Mouse (Mus musculus): Measurements from ENCODE around the gene Olfr617. TPM values are rescaled to one million over a fixed set of nuclear protein-coding genes. Genes with fewer than 3 reads are reported as not detected.

Olfr617 gene
- not detected for polyA plus RNA-seq (2017; shearing (Covaris generic))

DNA sequence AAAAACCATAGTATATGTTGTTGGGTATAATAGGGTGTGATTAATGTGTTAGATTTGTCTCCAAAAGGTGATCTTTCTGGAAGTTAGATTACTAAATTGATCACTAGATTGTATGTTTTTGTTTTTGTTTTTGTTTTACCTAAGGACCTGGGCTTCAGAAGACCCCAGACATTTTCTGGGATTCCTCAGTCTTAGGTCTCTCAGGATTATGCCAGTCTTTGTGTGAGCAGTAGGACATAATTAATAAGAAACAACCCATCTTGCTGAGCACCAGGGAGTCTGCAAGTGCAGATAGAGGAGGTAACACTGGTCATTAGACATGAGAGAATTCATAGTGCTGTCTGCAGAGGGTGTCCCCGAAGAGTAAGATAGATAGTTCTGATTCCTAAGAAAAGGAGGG, at the start of gene Olfr617:
Olfr617 (plus strand) TSS at position 301 of the 400 bp plus-strand sequence.

DNA sequence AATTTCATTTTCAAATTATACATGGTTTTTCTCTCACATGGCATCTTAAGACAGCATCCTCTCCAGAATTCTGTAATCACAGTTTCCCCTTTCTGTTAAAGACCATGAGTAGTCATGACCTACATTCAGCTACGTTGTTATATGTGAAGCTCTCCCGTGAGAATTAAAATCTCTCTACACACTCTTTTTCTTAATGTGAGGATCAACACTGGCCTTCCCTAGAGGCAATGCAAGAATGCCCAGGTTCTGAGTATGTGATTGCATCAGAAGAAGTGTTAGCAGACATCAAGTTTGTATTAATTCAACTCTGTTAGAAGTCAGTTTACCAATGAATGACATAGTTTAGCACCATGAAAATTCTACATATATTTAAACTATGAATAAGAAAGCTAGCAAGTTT, 30.2 kb upstream of the Olfr617 start, which contains the start of gene Olfr612:
Olfr612 (minus strand) TSS at position 101 of the 400 bp plus-strand sequence.

DNA sequence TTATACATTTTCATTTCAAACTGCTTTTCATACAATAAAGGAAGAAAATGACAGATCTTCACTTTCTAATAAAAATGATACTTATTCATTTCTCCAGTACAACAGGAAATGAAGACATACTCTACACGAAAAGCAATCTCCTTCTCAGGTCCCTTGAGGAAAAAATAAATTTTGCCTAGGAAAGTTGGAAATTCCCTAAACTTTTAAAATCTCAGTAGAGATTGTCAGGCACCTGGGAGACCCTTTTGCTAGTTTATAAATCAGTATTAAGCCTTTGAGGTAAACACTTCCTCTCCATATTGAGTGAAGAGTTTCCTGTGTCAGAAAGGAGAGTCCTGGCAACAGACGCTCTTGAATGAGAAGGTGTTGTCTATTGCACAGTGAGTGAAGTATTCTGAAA, 25.1 kb upstream of the Olfr617 start, which contains the start of gene Olfr613:
Olfr613 (plus strand) TSS at position 301 of the 400 bp plus-strand sequence.

DNA sequence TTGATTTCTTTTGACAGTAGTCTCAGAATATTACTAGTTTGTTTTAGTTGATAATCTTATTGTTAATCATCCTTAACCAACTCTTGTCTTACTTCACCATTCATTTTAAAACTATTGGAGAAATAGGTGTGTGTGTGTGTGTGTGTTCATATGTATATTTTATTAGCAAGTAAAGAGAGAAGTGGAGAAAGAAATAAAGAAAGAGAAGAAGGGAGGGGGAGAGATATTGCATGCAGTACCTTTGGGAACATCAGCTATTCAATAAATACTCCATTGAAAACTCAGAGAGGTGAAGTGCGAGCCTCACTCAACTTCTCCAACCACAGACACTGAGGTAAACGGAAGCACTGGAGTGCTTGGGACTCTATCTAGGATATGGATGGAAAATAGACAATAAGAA, 17.1 kb upstream of the Olfr617 start, which contains the start of gene Olfr615:
Olfr615 (plus strand) TSS at position 301 of the 400 bp plus-strand sequence.

DNA sequence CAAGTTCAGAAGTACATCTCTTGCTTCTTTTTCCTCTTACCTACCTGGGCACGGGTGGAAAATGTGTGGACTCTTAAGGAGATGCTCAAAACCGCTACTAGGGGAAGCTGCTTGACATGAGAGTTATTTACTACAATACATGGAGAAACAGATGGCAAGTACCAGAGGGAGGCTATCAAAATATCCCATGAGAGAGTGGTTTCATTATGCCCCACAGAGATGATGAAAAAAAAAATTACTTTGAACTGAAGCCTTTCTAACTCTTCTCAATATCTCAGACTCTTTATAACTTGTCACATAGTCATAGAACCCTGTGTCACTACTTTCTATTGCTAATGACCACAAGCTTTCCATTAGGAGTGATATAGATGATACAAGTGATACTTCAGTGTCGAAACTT, 3.8 kb upstream of the Olfr617 start, which contains the start of gene Olfr616:
Olfr616 (minus strand) TSS at position 101 of the 400 bp plus-strand sequence.

DNA sequence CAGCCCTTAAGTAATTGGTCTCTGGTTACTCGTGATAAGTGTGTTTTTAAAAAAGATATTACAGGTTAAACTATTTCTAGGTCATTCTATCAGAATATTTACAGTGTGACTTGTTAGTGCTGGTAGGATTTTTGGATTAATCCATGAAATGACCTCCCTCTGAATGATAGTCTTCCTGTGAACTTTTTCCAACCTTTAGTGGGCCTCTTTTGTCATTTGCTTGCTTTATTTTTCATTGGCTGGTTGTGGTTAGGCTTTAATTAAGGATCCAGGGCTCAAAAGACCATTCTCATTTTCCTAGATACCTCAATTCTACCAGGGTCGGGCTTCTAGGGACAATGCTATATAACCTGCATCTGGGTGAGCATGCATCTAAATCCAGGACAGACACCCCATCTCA, 16.9 kb downstream of the Olfr617 start, which contains the start of gene Olfr618:
Olfr618 (plus strand) TSS at position 301 of the 400 bp plus-strand sequence.

DNA sequence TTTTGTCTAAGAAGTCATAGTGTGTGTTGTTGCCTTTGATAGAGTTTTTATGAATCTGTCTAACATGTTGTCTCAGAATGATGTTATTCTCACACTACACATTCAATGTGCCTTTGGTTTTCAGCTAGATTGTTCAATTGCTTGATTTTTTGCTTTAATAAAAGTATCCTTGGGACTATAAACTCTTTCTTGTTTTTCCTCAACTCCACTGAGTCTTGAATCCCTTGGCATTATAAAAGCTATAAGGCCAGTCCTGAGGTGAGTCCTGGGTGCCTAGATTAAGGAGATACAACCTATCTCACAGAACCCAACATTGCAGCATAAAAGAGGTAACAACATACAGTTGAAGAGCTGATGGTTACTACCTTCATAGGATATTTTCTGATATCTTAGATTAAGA, 27.4 kb downstream of the Olfr617 start, which contains the start of gene Olfr619:
Olfr619 (plus strand) TSS at position 301 of the 400 bp plus-strand sequence.

DNA sequence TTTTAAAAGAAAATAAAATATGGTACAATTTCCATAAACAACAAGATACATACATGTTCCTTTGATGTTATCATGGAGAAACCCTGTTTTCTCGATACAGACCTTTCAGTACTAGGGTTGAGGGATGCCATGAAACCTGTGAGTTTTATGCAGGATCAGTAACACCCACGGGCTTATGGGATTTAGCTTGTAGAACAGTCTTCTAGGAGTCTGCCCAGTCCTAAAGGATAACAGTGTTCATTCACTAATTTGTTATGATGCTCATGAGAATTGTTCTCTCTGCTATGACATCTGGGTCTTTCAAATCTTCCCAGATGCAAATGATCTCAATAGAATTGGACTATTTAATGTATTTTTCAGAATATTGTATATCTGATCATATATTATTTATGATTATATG, 39.6 kb downstream of the Olfr617 start, which contains the start of gene Olfr620:
Olfr620 (minus strand) TSS at position 101 of the 400 bp plus-strand sequence.

Other genes with a start within 250 kb of the Olfr617 start
- gene Olfr598, start 249.5 kb upstream of the Olfr617 start, polyA plus RNA-seq (2017; shearing (Covaris generic)): not detected
- not detected for gene Olfr599, start 237.1 kb upstream of the Olfr617 start, polyA plus RNA-seq (2017; shearing (Covaris generic))
- gene Olfr600, start 223.4 kb upstream of the Olfr617 start, polyA plus RNA-seq (2017; shearing (Covaris generic)): not detected
- not detected for gene Olfr601, start 210.4 kb upstream of the Olfr617 start, polyA plus RNA-seq (2017; shearing (Covaris generic))
- gene Olfr603, start 186.9 kb upstream of the Olfr617 start, polyA plus RNA-seq (2017; shearing (Covaris generic)): not detected
- gene Usp17lc, start 158.0 kb upstream of the Olfr617 start, polyA plus RNA-seq (2017; shearing (Covaris generic)): not detected
- not detected for gene Olfr605, start 127.6 kb upstream of the Olfr617 start, polyA plus RNA-seq (2017; shearing (Covaris generic))
- not detected for gene Olfr606, start 124.0 kb upstream of the Olfr617 start, polyA plus RNA-seq (2017; shearing (Covaris generic))
- 0.11 TPM for gene Olfr607, start 108.9 kb upstream of the Olfr617 start, polyA plus RNA-seq (2017; shearing (Covaris generic))
- gene Olfr608, start 103.2 kb upstream of the Olfr617 start, polyA plus RNA-seq (2017; shearing (Covaris generic)): not detected
- not detected for gene Olfr609, start 75.0 kb upstream of the Olfr617 start, polyA plus RNA-seq (2017; shearing (Covaris generic))
- not detected for gene Olfr610, start 60.9 kb upstream of the Olfr617 start, polyA plus RNA-seq (2017; shearing (Covaris generic))
- not detected for gene Olfr611, start 52.2 kb upstream of the Olfr617 start, polyA plus RNA-seq (2017; shearing (Covaris generic))
- gene Olfr612, start 30.3 kb upstream of the Olfr617 start, polyA plus RNA-seq (2017; shearing (Covaris generic)): not detected
- not detected for gene Olfr613, start 25.0 kb upstream of the Olfr617 start, polyA plus RNA-seq (2017; shearing (Covaris generic))
- gene Olfr615, start 17.0 kb upstream of the Olfr617 start, polyA plus RNA-seq (2017; shearing (Covaris generic)): not detected
- gene Olfr616, start 3.9 kb upstream of the Olfr617 start, polyA plus RNA-seq (2017; shearing (Covaris generic)): not detected
- gene Olfr618, start 17.0 kb downstream of the Olfr617 start, polyA plus RNA-seq (2017; shearing (Covaris generic)): not detected
- not detected for gene Olfr619, start 27.5 kb downstream of the Olfr617 start, polyA plus RNA-seq (2017; shearing (Covaris generic))
- 0.12 TPM for gene Olfr620, start 39.5 kb downstream of the Olfr617 start, polyA plus RNA-seq (2017; shearing (Covaris generic))
- gene Olfr622, start 69.6 kb downstream of the Olfr617 start, polyA plus RNA-seq (2017; shearing (Covaris generic)): not detected
- not detected for gene Olfr623, start 90.6 kb downstream of the Olfr617 start, polyA plus RNA-seq (2017; shearing (Covaris generic))
- not detected for gene Olfr624, start 98.1 kb downstream of the Olfr617 start, polyA plus RNA-seq (2017; shearing (Covaris generic))
- gene Olfr625-ps1, start 109.7 kb downstream of the Olfr617 start, polyA plus RNA-seq (2017; shearing (Covaris generic)): not detected
- gene Olfr243, start 141.6 kb downstream of the Olfr617 start, polyA plus RNA-seq (2017; shearing (Covaris generic)): not detected
- gene Olfr628, start 157.3 kb downstream of the Olfr617 start, polyA plus RNA-seq (2017; shearing (Covaris generic)): not detected
- gene Olfr629, start 171.9 kb downstream of the Olfr617 start, polyA plus RNA-seq (2017; shearing (Covaris generic)): not detected
- not detected for gene Olfr630, start 184.3 kb downstream of the Olfr617 start, polyA plus RNA-seq (2017; shearing (Covaris generic))
- gene Olfr69, start 198.5 kb downstream of the Olfr617 start, polyA plus RNA-seq (2017; shearing (Covaris generic)): not detected
- 0.09 TPM for gene Olfr68, start 206.6 kb downstream of the Olfr617 start, polyA plus RNA-seq (2017; shearing (Covaris generic))
- not detected for gene Olfr67, start 218.8 kb downstream of the Olfr617 start, polyA plus RNA-seq (2017; shearing (Covaris generic))
- gene Hbb-bt, start 240.9 kb downstream of the Olfr617 start, polyA plus RNA-seq (2017; shearing (Covaris generic)): 19.9 TPM

All from CD4-positive, CD25-positive, alpha-beta regulatory T cell, adult 9 weeks (primary cell).